Mouse (Mus musculus) cerebellum, adult 9-10 months (tissue): Measurements from ENCODE around the gene Gm5475.
"Not testable (repeated sequence)": the region's sequence is repeated elsewhere in the genome, so short reads cannot be mapped to it uniquely, and the experiment has no call there.

ENCODE experiments used
- DNase-seq: peaks from one replicate; pipeline ENCODE4 v3.0.0; 2022

Gm5475 gene

GRCm38 (mm10) chr15:100421758-100422197 lies at the start of gene Gm5475:
Gene Gm5475 (plus strand): TSS chr15:100422147.
- DNase-seq: not testable (repeated sequence)

GRCm38 (mm10) chr15:100375066-100375465 lies 46.9 kb upstream of the Gm5475 start:
- peak; percentile 63 for DNase-seq

DNA sequence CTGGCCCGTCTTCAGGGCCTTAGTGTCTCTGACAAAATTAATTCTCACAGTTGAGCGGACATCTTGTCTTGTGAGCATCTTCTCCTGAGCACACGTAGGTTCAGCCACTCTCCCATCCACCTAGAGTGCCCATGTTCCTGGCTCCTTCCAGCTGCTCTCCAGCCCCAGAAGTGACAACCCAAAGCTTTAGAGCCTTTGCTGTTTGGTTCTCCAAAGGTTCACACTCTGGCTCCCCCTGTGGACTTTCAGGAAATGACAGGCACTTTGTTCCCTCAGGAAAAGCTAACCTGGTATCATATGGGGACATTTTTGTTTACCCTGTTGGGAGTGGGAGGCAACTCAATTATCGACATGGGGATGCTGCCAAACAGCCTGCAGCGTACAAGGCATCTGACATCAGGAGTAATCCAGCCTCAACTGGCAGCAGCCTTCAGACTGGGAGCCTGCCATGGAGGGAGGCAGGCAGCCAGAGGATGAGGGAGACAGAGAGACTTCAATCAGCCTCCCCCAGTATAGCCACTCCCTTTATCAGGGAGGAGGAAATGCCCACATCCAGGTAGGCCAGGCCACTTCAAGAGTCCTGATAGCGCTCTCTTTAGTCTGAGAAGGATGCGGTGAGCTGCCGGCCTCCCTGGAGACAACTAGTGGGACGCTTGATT lies 44.0 kb upstream of the Gm5475 start:
- not testable (repeated sequence) for DNase-seq

- no peak for DNase-seq
These were observed 42.3 kb upstream of the Gm5475 start for GRCm38 (mm10) chr15:100379658-100380057.

DNA sequence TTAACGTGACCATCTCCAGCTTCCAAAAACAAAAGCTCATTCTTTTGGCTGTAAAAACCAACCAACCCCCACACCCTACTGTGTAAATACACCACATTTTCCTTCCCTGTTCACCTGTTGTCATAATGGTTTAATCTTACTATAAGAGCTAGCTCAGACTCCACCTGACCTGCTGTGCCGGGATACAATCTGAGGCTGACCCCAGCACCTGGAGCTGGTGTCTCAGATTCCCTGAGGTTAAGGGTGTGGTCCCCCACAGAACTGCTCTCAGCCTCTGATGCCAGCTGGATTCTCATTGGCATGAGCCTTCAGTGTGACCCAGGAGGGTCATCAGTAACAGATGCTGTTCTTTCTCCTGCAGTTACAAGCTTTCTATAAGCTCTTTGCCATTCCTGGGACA lies 41.8 kb upstream of the Gm5475 start:
- no peak for DNase-seq

GRCm38 (mm10) chr15:100385705-100386104 lies 36.2 kb upstream of the Gm5475 start:
- DNase-seq: no peak

DNA sequence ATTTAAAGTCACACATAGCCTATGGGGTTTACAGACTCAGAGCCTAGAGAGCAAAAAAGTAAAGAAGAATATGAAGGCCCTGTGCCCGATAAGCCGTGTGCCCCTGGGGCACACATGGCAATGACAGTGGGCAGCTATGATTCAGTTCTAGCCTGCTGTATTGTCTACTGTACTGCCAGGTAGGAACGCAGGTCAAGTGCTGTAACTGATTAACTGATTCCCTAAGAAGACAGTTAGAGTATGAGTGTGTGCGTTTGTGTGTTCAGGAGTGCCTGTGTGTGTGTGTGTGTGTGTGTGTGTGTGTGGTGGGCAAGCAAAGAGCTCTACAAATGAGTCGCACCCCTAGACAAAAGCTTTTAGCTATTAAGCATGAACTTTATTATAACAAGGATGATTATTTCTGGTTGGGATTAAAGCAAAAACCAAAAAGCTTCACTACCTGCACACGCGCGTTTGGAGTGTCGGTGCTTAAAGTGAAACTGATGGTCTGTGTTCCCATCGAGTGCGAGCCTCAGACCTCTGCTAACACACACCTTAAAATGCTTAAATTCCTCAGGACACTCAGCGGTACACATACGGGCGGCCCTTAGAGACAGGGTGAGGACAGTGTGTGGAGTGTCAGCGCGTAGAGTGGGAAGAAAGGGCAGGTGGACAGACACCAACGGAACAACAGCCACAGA lies 34.3 kb upstream of the Gm5475 start:
- no peak for DNase-seq

DNA sequence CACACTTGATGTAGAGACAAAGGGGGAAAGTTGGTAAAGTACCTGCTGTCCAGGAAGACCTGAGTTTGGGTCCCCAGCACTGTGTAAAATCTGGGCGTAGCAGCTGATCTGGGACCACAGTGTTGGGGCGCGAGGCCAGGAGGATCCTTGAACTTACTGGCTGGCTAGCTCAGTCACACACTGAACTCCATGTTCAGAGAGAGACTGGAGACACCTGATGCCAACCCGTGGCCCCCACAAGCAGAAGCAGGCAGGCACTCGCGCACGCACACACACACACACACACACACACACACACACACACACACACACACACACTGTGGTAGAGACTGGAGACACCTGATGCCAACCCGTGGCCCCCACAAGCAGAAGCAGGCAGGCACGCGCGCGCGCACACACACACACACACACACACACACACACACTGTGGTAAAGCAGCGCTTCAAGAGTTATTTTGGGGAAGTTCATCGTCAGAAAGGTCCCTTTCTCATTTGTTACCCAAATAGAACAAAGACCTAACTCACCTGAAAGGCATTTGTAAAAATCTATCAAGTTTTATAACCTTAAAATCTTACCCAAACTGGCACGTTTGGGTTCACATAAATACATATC lies 33.6 kb upstream of the Gm5475 start:
- DNase-seq: no peak

GRCm38 (mm10) chr15:100388886-100389285 lies 33.1 kb upstream of the Gm5475 start:
- no peak for DNase-seq

DNA sequence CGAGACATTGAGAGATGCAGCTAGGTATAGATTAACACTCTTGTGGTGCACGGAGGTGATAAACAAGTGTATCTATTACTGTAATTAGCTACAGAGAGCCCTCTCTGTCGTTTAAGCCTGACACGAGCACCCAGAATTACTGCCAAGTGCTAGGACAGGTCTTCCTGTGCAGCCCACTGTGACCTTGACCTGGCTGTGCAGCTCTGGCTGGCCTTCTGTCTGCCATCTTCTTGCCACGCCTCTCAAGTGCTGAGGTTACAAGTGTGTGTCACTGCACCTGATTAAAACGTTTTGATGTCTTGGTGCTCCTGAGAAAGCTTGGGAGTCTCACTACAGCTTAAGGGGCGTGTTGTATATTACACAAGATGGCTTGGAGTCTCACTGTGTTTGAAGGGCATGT lies 30.9 kb upstream of the Gm5475 start:
- no peak for DNase-seq

DNA sequence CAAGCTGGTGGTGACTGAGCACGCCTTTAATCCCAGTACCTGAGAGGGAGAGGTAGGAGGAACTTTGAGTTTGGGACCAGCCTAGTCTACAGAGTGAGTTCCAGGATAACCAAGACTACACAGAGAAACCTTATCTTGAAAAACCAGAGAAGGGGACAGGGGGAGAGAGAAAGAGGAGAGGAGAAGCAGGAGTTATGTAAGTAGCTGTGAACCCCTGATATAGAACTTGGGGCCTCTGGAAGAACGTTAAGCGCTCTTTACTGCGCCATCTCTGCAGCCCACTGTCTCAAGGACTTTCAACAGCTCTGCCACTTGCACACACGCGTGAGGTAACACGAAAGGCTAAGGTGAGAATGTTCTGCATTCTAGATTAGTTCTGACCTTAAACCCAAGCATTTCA lies 30.3 kb upstream of the Gm5475 start:
- no peak for DNase-seq

- no peak for DNase-seq
These were observed 28.9 kb upstream of the Gm5475 start for GRCm38 (mm10) chr15:100393016-100393415.

GRCm38 (mm10) chr15:100395561-100395960 lies 26.4 kb upstream of the Gm5475 start:
- DNase-seq: no peak

DNA sequence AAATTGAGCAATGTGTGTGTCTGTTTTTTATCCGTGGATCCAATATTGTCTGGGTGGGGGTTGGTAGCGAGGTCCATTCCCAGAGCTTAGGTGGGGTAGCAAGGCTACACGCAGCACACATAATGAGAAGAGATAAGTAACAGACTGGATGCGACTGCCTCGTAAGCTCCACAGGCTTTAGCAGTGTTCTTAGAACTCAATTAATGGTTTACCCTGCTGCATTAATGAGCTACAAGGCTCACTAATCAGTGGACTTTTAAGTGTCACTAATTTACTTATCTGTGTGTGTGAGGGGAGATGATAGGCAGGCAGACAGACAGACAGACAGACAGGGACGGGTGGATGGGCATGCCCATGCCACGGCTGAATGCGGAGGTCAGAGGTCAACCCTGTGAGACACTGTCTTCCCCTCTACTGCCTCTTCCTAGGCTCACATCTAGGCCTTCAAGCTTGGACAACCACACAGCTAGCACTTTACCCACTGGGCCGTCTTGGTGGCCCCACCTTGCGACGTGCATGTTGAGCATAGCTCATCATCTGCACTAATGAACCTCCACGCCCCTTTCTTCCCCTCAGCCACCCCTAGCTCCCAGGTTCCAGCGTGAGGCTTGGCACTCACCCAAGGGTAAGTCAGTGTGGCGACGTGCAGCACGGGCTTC lies 21.2 kb upstream of the Gm5475 start:
- DNase-seq: no peak

DNA sequence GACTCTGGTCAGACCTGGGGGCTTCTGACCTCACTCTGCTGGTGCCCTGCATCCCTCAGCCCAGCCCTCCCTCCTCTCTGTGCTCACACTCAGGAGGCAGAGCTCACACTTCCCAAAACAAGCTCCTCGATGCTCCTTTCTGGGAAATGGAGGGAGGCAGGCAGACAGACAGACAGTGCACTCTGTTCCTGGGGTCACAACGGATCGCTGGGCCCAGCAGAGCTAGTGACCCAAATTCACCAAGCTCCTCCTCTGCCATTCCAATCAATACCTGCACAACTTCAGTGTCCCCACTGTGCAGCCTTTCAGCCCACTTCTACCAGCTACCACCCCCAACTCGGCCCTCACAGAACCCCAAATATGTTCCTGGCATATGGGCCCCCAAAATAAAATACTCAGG lies 20.1 kb upstream of the Gm5475 start:
- DNase-seq: no peak

DNA sequence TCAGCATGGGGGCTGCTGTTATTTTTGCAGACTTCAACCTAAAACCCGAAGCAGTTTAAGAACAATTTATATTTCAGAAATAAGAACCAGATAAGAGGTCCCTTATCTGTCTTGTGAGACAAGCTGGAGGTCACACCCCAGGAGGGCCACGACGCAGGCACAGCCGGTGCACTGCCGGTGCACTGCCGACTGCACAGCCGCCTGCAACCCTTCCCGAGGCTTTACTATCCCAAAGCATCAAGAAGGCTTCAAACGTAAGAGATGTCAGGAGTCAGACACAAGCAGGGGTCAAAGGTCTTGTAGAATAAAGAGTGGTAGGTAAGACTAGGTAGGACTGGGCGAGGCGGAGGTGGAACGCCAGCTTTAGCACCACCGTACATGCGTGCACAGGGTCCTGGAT lies 19.6 kb upstream of the Gm5475 start:
- no peak for DNase-seq

DNA sequence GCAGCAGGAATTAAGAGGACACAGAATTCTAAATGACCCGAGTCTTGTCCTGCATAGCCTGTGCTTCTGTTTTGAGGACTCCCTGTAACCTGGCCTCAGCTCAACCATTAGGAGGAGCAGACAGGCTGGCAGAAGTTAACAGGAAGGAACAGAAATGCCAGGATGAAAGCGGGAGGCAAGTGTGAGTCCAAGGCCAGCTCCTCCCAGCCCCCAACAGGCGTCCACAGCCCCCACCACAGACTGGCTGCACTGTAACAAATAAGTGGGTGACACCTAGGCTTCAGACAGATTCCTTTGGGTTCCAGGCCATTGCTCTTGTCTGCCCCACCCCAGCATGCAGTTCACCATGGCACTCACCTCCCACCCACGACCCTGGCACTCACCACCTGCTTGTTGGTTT lies 19.1 kb upstream of the Gm5475 start:
- DNase-seq: no peak

DNA sequence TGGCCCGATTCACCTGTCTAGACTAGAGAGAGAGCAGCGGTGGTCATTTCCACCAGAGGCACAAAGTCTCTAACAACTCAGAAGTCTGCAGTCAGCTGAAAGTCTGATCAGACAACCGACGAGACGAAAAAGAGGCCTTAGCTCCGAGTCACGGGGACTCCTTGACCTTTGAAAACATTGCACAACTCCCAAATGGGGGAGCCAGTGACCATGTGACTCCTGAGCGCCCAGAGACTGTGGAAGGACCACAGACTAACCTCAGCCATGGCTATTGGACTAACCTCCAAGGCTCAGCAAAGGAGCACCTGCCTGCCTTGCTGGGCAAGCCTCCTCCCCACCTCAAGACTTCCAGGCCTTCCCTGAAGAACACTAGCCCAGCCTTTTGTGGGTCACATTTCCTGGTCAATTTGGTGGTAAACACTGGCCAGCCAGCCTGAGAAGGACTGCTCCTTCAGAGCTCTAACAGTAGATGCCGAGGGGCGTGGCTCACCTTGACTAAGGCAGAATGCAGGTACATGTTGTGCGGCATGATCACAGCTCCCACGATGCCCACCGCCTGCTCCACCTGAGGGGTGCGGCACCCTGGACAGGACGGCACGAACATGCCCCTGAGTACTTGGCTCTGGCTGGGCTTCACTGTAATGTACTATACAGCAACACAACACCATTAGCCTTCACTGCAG lies 18.5 kb upstream of the Gm5475 start:
- DNase-seq: no peak

DNA sequence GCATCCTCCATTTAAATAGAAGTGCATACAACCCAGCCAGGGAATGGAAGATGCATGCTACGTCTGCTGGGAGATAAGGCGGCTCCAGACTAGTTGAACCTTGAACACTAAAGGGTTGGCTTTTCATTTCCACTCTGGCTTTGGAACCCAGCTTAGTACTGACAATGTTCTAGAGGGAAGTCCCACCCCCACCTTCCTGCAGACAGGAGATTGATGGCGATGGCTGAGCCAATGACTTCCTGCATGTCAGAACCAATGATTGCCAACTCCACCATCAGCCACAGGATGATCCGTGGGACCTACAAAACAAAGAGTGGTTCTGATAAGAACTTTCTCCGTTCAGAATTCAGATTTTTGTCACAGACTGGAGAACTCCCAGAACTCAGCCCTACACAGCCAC lies 15.9 kb upstream of the Gm5475 start:
- DNase-seq: no peak

GRCm38 (mm10) chr15:100410918-100411672 lies 10.9 kb upstream of the Gm5475 start:
- no peak for DNase-seq

DNA sequence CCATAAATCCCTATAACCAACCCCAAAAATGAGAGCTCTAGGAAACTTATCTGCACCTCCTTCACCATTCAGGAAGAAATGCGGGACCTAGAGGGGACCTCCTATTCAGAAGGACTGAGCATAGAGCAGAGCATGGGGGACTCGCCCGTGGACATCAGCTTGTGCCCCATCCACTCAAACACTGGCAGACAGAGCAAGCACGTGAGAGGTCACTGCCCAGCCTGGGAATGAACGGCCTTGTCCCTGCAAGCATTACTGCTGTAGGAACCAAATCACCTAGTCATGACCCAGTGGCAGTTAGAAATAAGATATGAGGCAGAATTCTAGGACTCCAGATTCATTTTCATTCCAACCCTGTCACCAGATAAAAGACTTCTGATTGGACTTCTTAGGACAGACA lies 10.2 kb upstream of the Gm5475 start:
- no peak for DNase-seq

DNA sequence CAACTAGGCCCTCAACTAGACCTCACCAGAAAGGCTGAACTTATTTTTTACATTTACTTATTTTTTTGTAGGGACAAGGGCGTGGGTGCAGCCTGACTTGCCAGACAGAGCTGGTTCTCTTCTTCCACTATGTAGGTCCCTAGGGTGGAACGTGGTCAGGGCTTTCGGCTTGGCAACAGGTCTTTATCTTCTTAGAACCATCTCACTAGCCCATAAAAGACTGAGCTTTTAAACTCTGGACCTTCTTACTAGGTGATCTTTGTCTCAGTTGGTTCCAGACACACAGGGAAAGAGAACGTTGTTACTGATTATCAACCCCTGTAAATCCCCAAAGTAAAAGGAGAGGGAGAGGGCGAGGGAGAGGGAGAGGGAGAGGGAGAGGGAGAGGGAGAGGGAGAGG lies 8.6 kb upstream of the Gm5475 start:
- no peak for DNase-seq
